Mouse (Mus musculus) E14TG2a.4 (cell line): Measurements from ENCODE around the gene Tm2d3.

Experiments used
- H3K27me3 ChIP-seq: 2 replicates; pipeline ENCODE4 v1.6.1; 2014; ENCODE audit warnings: low read length, control low read depth; ENCODE audit not compliant: insufficient read depth
- H3K36me3 ChIP-seq: 2 replicates; pipeline ENCODE4 v1.6.1; 2014; ENCODE audit warnings: low read length, control low read depth; ENCODE audit not compliant: insufficient read depth
- H3K4me1 ChIP-seq: replicated peaks from 2 replicates; pipeline ENCODE4 v1.6.1; 2014; ENCODE audit warnings: low read depth, low read length, control low read depth
- H3K4me3 ChIP-seq: replicated peaks from 2 replicates; pipeline ENCODE4 v1.5.1; 2014; ENCODE audit warnings: mild to moderate bottlenecking, low read length
- H3K9me3 ChIP-seq: 2 replicates; pipeline ENCODE4 v1.6.1; 2014; ENCODE audit warnings: low read length, control low read depth
- CTCF ChIP-seq: conservative IDR thresholded peaks from 2 replicates; pipeline ENCODE4 v1.5.1; 2014; ENCODE audit warnings: low read length
- NANOG ChIP-seq: IDR thresholded peaks from 2 replicates; pipeline ENCODE4 v1.6.1; 2014; ENCODE audit warnings: borderline replicate concordance, low read length, mixed read lengths
- POU5F1 ChIP-seq: IDR thresholded peaks from 2 replicates; pipeline ENCODE4 v1.6.1; 2014; ENCODE audit warnings: low read length, borderline replicate concordance

Tm2d3 gene

GRCm38 (mm10) chr7:65690869-65691268 lies at the start of gene Tm2d3:
TSS of gene Tm2d3 (plus strand) at chr7:65691169.
- TF ChIP-seq POU5F1 (no peak), NANOG (no peak), CTCF (no peak)
- Histone ChIP-seq H3K9me3 (no peaks in the 10 kb centered on the region), H3K4me1 (peaks cover 26% of the 10 kb centered on the region), H3K4me3 (no peak within 1 kb of the TSS), H3K27me3 (no peaks in the 10 kb centered on the region), H3K36me3 (peaks cover 12% of the 10 kb centered on the region)

- TF ChIP-seq NANOG: no peak
- TF ChIP-seq POU5F1: no peak
- peak; percentile 30; the same call in 1 of the 2 replicates for TF ChIP-seq CTCF
- Histone ChIP-seq H3K4me3 (no peak overlapping the region), H3K27me3 (peaks cover 15% of the 10 kb centered on the region), H3K4me1 (peaks cover 5% of the 10 kb centered on the region), H3K9me3 (peaks cover 9% of the 10 kb centered on the region), H3K36me3 (no peaks in the 10 kb centered on the region)
These were observed 48.3 kb upstream of the Tm2d3 start for GRCm38 (mm10) chr7:65642371-65643304.

- H3K9me3 ChIP-seq: peaks cover 22% of the 10 kb centered on the region
- peak overlapping the region; percentile 74 for H3K4me3 ChIP-seq
- H3K4me1 ChIP-seq: peaks cover 5% of the 10 kb centered on the region
- H3K36me3 ChIP-seq: peaks cover 4% of the 10 kb centered on the region
- H3K27me3 ChIP-seq: peaks cover 15% of the 10 kb centered on the region
- TF ChIP-seq CTCF: no peak
- no peak for TF ChIP-seq NANOG
- TF ChIP-seq POU5F1: no peak
These were observed 47.0 kb upstream of the Tm2d3 start for GRCm38 (mm10) chr7:65643861-65644421.

- Histone ChIP-seq H3K27me3 (peaks cover 15% of the 10 kb centered on the region), H3K4me3 (peak within 1 kb of the TSS; percentile 87)
These were observed 46.2 kb upstream of the Tm2d3 start, which contains the start of gene Tarsl2 for GRCm38 (mm10) chr7:65644643-65645351. TSS of gene Tarsl2 (plus strand) at chr7:65644898.

GRCm38 (mm10) chr7:65645996-65646395 lies 45.0 kb upstream of the Tm2d3 start:
- TF ChIP-seq POU5F1 (no peak), NANOG (no peak), CTCF (no peak)
- peaks cover 15% of the 10 kb centered on the region for H3K27me3 ChIP-seq
- no peak overlapping the region for H3K4me3 ChIP-seq
- H3K4me1 ChIP-seq: peaks cover 5% of the 10 kb centered on the region
- peaks cover 34% of the 10 kb centered on the region for H3K9me3 ChIP-seq
- peaks cover 4% of the 10 kb centered on the region for H3K36me3 ChIP-seq

More at GRCm38 (mm10) chr7:65644643-65645351, 46.2 kb upstream of the Tm2d3 start, which contains the start of gene Tarsl2:
- H3K4me1 ChIP-seq: peaks cover 5% of the 10 kb centered on the region
- peaks cover 4% of the 10 kb centered on the region for H3K36me3 ChIP-seq
- TF ChIP-seq NANOG (no peak), CTCF (no peak), POU5F1 (no peak)
- peaks cover 29% of the 10 kb centered on the region for H3K9me3 ChIP-seq

GRCm38 (mm10) chr7:65650662-65651061 lies 40.3 kb upstream of the Tm2d3 start:
- Histone ChIP-seq H3K4me3 (no peak overlapping the region), H3K4me1 (no peaks in the 10 kb centered on the region), H3K36me3 (peaks cover 4% of the 10 kb centered on the region), H3K9me3 (peaks cover 34% of the 10 kb centered on the region), H3K27me3 (no peaks in the 10 kb centered on the region; the same call in 1 of the 2 replicates)
- no peak for TF ChIP-seq POU5F1
- TF ChIP-seq NANOG: no peak
- TF ChIP-seq CTCF: no peak

GRCm38 (mm10) chr7:65657490-65658120 lies 33.4 kb upstream of the Tm2d3 start:
- TF ChIP-seq NANOG: no peak
- TF ChIP-seq CTCF: no peak
- no peak for TF ChIP-seq POU5F1

More at GRCm38 (mm10) chr7:65657490-65658120, 33.4 kb upstream of the Tm2d3 start:
- no peaks in the 10 kb centered on the region for H3K4me1 ChIP-seq
- no peaks in the 10 kb centered on the region for H3K27me3 ChIP-seq
- H3K4me3 ChIP-seq: no peak overlapping the region
- no peaks in the 10 kb centered on the region for H3K9me3 ChIP-seq
- no peaks in the 10 kb centered on the region for H3K36me3 ChIP-seq
